Mouse (Mus musculus) naive thymus-derived CD4-positive, alpha-beta T cell, adult 2 months (primary cell): ENCODE data around the gene Ptprc.
A peak's percentile ranks its signal among the peaks of the same experiment; 100 is the strongest.

Experiments used
- DNase-seq: peaks from one replicate; pipeline ENCODE4 v3.0.0-alpha.2; 2011; ENCODE audit warnings: low read depth

Ptprc gene

DNA sequence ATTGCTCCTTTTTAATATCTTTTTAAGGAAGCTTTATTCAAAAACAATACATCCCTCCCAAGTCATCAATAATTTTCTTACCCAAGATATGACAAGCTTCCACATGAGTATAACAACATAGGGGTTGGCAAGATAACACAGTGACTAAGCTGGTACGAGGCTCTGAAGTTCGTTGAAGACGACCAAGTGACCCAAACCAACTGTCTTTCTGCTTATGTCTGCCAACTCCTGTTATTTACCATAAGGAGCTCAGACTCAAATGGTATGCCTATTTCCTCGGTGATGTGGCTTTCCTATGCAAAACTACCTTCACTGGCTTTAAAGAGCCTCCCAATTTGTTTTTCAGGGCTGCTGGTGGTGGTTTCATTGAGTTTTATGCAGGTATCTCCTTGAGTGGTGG lies at the start of gene Ptprc:
Gene Ptprc (minus strand): TSS at position 215 of the 400 bp plus-strand sequence.
- no peak for DNase-seq

DNA sequence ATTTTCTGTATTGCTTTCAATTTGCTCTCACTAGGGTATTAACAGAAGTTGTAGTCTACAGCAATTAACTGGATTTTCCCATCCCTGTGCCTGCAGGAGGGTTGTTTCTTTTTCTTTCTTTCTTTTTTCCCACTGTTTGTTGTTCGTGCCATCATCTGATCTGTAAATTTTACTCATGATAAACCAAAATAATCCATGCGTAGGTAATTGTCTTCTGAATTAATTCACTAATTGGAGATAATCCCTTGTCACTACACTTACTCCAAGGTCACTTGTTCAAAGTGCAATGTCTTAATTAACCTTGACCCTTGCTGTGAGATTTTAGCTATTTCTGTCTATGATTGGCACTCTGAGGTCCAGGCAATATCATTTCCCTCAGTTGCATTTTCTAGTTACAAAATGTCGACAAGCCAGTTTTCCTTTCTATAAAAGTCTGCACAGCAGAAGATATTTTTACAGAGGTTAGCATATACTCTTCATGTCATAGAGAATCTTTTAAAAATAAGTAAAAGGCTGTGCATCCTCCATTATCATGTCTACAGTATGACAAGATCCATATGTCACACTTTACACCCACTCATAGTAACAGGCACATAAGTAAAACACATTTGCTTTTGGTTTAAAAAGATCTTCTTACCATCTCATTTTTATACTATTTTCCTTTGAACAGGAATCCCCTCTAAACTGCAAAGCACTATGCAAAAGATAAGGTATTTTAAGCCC lies 39.4 kb upstream of the Ptprc start:
- no peak for DNase-seq

DNA sequence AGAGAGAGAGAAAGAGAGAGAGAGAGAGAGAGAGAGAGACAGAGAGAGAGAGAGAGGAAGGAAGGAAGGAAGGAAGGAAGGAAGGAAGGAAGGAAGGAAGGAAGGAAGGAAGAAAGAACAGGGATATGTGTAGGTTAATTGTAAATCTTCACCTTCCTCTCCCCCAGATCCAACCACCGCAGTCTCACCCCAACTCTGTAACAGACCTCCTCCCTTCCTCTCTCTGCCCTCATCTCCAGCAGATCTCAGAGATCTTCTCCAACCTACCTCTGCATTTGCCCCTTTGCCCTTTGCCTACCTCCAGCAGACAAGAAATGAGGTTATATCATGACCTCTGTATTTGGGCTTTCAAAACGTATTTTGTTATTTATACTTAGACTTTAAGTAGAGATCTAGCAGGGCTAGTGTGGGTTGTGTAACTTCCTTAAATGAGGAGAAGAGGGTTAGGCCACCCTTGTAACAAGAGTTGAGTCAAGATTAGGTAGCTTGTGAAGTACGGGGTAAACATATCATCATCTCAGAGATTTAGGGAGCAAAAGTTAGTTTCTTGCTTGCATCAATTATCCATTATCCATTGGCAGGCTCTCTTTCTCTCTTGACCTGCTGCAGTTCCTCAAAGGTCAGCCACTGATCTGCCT lies 35.0 kb upstream of the Ptprc start:
- DNase-seq, result no peak

DNA sequence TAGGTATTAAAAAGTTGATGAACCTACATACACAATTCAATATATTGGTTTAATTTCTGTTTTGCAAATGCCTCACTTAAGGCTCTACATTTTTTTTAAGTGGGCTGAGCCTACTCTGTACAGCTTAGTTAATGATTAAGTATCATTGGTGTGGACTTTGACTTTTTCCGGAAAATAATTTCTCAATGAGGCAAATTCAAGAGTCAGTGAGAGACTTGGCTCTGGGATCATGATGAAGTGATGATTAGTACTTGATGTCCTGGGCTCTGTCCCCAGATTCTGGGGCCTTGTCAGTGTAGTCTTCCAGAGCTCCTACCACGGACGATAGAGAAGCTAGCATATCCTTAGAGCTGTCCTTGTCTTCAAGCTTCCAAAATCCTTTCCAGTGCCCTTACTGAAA lies 34.2 kb upstream of the Ptprc start:
- DNase-seq, result no peak

DNA sequence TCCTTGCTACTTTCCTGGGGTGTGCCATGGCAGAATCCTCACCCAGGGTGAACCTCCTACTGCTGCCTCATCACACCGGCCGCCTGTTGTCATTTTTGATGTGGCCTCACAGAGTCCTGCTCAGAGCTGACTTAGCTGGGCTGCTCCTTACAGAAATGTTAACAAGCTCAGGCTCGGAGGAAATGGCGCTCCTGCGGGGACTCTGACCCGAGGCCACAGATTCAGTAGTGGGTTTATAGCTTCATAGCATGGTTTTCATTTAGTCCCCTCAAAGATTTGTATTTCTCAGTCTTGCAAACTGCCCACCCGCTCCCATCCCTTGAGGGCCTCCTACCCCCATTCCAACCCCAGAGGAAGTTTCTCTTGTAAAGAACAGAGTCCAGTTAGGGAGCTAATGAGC lies 30.5 kb upstream of the Ptprc start:
- no peak for DNase-seq

DNA sequence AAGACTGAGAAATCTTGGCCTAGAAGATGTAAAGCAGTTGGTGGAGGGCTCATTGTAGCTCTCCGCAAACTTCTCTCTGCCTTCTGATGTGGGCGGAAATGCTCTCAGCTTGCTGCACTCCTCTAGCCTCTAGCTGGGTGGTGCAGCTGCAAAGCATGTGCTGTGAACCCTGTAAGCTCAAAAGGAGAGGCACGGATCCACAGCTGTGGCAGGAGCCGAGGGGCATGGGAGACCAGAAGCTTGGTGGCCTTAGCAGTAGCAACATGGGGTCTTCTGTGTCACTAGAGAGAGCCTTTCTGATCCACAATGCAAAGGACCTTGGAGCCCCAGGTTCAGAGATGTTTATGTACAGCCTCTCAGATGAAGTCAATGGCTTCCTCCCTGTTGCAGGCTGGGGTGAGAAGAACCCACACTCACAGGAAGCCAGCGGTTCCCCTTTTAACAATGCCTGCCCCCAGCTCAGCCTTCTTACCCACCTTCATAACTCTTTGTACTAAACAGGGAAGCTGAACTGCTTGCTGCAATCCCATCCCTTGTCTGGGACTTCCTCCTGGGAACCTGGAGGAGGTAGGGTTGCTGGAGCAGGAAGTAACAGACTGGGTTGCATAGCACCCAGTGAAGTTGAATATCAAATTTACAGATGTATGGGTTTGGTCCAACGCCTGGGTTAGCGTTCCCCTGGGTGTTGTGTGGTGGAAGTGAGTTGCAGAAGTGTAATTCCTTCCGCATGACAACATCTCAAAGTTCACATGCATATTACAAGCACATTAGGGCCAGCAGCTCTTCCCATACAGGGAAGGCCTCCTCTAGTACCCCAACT lies 16.4 kb upstream of the Ptprc start:
- DNase-seq, result peak; percentile 90

DNA sequence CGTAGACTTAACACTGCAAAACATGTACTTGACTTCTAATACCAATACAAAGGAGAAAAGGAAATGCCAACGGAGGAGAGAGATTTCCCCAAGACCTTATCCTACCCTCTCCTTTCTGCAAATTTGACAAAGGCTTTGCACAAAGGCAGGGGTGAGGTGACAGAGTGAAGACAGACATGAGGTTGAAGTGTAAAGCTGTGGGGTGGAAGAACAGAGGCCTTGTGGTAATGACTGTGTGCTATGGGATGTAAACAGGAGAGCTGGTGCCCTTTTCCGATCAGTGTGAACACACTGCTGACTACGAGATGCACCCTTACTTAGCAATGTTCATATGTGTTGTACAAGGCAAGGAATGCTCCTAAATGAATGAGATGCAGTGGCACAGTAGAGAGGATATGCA lies 12.6 kb upstream of the Ptprc start:
- DNase-seq, result peak; percentile 71

DNA sequence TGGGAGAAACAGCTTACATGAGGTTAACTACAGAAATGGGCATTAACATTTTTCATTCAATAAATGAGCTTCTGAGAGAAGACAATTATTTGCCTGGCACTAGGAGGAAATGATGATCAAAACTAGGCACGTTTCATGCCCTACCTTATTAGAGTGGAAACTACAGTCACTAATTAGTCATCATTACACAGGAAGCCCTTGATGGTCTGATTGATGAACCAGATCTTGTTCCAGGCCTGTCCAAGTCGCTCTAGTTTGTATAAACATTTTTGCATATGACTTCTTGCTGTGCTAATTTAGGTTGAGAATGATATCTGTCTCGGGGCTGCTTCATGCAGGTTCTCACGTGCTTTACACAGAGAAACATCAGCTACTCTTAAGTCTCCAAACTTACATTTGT lies 10.4 kb upstream of the Ptprc start:
- peak; percentile 49 for DNase-seq

DNA sequence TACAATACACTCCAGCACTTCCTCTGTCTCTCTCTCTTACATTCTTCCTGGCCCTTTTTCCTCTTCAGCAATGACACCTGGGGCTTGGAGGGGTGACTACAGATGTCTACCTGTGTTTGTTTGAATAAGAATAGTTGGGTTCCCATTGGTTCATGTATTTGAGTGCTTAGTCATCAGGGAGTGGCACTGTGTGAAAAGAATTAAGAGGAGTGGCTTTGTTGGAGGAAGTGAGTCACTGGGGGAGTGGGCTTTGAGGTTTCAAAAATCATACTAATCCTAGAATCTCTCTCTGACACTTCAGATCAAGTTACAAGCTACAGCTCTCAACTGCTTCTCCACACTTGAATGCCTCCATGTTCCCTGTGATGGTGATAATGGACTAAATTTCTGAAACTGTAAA lies 4.6 kb upstream of the Ptprc start:
- DNase-seq, result peak; percentile 43

DNA sequence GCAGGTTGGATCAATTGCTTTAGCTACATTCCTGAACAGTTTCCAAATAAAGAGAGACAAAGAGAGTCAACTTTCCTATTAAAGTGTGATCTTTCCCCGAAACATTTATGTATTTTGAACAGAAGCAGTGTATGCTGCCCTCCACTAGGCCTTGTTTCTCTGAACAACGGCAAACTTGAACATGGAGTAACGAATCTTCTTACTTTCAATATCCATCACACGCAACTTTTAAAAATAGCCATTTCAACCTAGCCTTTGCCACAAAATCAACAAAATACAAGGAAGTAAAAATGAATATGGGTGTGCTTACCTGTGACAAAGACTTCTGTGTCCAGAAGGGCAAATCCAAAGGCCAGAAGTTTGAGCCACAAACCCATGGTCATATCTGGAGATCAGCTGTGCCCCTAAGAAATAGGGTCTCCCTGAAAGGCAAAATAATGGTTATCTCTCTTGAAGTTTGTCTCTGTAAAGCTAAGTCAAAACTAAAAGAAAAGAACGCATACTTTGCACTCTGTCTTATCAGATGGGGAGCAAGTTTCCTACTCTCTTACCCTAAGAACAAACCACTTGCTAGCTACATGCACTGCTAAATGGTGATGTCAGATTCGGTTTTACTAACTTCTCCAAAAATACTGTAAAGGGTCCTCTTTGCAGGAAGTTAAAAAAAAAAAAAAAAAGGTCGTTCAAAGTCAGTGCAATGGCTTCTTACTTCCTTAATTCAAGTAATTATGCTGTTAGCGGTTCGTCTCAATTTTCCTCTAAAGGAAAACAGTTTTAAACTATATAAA lies 609 bp downstream of the Ptprc start:
- DNase-seq, result peak; percentile 85

DNA sequence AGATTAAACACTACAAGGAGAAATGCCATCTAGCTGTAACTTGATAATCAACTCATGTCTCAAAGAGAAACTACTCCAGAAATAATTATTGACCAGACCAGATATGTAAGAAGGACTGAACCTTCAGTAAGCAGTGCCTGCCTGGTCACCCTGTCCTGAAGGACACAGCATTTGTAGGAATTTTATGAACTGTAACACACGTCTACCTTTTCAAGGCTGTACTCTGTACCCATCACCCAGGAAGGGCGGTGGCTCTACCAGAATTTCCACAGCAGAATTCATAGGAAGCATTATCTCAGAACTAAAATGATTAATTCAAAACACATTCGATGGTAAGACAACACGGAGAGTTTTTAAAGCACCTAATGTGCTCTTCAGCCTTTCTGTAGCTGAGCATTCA lies 1.4 kb downstream of the Ptprc start:
- DNase-seq, result peak; percentile 60

DNA sequence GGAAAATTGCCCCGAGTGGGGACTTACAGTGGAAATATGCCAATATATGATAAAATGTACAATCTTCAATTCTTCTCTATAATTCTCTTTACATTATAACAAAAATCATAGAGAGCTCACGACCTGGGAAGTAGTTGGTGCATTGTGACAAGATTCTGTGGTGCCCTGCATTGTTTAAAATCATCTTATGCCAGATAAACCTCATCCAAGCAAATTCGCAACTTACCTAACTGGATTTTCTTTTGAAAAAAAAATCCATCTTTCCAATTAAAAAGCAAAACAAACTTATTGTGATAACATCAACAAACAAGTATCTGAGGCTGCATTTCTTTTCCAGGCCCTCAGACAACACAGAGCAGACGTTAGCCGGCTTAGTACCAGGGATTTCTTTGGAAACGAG lies 1.8 kb downstream of the Ptprc start:
- no peak for DNase-seq

DNA sequence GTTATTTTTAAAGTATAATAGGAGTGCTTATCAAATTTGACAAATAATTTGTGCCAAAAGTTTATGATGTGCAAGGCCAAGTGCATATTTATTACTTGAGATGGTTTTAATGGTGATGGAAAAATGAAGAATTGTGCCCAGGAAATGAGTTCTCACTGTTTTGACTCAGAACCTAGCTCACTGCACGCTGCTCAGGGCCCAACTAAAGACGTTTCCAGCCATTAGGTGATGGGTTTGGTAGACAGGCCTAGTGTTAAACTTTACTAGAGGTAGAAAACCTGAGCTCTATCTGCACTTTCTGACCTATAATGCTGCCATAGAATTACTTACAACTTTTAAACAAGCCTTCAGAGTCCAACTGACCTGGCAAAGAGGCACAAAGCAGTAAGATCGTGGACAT lies 3.0 kb downstream of the Ptprc start:
- DNase-seq, result peak; percentile 65

DNA sequence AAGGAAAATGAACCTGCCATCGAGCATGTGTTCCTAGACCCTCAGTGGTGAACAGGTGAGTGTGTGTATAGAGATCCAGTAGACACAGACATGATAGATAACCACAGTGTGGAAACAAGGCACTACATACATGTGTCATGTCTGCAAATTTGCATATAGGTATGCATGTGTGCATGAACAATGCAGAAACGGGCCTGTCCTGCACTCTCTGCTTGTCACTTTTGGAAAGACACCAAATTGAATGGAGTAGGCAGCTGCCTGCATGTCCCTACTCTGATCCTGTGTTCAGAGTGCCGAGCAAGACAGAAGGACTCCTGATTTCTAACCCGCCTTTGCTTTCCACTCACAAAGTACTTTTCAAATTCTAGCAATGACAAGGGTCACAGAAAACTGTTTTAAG lies 3.4 kb downstream of the Ptprc start:
- peak; percentile 64 for DNase-seq

DNA sequence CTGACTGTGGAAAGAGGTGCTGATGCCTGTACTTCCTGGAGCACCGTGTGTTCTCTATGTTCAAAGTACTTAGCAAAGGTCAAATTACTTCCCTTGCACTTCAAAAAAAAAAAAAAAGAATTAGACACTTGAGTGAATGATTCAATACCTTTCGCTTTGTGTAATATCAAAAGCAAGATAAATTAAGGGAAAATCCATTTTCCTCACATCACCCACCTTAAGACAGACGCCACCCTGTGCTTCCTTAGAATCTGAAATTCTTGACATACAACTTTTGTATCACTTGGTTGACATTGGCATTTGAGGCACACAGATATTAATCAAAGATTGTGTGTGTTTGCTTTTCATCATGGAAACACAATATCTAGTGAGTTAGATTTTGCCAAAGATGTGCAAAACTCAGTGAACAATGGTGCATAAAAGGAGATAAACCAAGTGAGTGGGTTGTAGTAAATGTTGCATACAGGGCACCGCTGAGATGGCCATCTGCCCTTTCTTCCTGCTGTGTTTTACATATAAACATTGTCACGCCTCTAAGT lies 9.2 kb downstream of the Ptprc start:
- peak; percentile 68 for DNase-seq

DNA sequence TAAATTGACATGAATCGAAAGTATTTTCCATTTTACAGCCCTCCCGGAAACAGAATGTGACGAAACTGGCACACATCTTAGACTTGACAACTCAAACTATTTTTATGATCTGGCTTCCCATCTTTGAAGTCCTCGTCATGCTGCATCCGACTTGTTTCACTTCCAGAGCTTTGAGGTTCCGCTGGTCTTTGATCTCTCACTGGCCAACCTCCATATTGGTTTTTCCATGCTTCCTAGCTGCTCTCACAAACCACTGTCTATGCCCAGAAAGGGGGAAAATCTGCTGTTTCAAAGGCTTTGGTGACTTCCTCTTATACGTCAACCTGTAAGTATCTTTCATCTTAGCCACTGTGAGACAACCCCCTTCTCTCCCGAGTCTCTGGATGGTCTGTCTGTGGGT lies 12.9 kb downstream of the Ptprc start:
- peak; percentile 92 for DNase-seq

DNA sequence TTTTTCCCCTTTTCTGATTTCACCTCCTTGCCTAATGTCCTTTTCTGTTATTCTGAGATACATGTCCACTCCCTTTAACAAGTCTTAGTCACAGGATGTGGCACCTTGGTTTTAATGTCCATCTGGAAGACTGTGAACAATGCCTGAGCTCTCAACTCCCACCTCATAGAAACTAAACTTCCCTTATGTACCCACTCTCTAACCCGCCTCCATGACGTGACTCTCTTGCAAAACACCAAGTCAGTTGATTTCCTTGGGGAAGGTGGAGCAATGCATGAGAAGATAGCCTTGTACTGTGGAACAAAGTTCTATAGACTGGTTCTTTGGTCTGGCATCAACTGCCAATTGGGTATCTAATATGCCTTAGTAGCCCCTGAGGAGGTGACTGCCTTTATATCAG lies 16.6 kb downstream of the Ptprc start:
- peak; percentile 64 for DNase-seq

DNA sequence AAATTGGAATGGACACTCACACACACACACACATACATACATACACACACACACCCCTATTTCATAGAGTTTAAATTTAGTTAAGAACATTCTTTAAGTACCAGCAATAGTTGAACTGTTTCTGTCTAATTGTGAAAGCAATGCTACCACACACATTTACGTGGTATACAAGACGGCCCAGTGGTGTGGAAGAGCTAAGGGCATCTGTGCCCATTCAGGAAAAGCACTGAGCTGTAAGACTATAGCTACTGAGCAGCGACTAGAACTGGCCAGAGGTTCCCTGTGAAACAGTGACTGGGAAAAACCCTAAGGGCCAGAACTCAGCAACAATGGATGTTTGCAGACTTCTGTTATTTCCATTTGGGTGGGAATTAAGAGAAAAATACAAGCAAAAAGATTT lies 17.3 kb downstream of the Ptprc start:
- no peak for DNase-seq

DNA sequence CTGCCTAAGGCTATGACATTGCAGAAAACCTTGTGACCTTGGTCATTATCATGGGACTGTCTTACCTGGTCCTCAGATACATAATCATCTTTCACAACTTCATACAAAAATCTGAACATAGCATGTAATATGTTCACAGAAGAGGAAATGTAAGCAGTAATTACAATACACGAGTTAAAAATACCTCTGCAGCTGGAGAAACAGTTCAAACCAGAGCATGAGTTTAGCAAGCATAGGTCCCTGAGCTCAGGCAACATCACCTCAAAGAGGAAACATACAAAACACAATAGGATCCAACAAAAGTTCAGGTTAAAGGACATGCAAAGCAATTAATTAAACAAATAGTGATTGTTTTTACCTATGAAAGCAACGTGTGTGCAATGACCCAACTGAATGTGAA lies 17.8 kb downstream of the Ptprc start:
- no peak for DNase-seq

DNA sequence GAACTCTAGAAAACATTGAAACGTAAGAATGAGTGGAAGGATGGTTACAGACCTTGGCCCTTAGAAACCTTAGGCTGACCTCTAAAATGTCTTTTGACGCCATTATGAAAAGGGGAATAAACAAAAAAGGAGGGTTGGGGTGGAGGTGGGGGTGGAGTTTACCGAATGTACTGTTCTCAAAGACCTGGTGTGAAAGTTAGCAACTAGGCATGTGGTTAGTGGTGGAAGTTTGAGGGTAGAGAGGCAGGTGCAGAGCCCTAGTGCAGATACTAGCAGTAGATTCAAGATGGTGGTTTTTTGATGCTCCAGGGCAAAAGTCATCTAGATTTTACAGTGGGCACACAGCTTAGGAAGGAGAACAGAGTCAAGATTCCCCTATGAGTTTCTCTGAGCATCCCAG lies 18.5 kb downstream of the Ptprc start:
- DNase-seq, result peak; percentile 76

DNA sequence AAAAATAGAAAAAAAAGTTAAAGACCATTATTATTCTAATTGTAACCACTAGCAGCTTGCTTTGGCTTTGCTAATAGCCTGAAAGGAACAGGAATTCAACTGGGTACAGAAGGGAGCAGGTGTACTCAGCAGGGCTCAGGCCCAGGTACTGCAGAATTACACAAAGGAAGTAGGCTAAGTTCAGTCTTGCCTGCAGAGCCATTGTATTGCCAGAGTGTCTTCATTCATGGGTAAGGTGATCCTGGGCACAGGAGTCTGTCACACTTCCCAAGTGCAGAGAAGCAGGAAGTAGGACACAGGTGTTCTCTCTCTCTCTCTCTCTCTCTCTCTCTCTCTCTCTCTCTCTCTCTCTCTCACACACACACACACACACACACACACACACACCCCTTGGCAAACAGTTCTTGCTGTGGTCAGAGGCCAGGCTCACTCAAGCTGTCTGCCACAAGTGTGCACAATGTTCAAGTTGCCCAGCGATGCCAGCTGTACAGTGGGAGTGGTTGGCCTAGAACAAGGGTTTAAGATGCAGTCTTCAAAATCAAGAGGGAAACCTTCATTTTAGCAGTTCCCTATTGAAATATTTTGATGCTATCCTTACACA lies 21.2 kb downstream of the Ptprc start:
- DNase-seq, result peak; percentile 60

DNA sequence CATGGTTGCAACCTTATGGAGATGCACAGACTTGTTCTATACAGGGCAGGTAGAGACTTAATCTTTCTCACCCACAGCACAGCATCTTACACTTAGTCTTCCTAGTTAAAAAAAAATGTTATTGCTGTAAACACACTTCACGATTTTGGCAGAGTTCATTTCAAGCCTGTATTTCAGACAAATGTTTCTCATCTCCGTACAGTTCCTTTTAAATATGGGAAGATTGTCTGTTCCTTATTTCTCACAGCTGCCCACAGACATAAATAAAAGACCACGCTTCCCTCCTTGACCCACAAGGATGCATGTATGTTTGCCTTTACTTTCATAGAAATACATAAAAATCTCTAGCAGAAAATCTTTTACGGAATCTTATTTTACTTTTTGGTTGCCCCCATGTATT lies 22.4 kb downstream of the Ptprc start:
- no peak for DNase-seq
